Mouse (Mus musculus) ES-E14 (cell line): ENCODE results near the gene Rpf1. TPM values are rescaled to one million over a fixed set of nuclear protein-coding genes. Genes with fewer than 3 reads are reported as not detected.

Experiments
- DNase-seq: peaks from one replicate; pipeline ENCODE4 v3.0.0-alpha.2; 2013; ENCODE audit warnings: low read depth, low spot score
- H3K27ac ChIP-seq: 2 replicates; pipeline ENCODE4 v1.5.1; 2012; ENCODE audit warnings: low read depth, mild to moderate bottlenecking, low read length, moderate library complexity, mixed read lengths; ENCODE audit not compliant: poor library complexity, insufficient read depth, severe bottlenecking
- H3K36me3 ChIP-seq: 2 replicates; pipeline ENCODE4 v1.6.1; 2012; ENCODE audit warnings: mild to moderate bottlenecking, low read length, moderate library complexity, mixed read lengths; ENCODE audit not compliant: control insufficient read depth, poor library complexity, insufficient read depth, severe bottlenecking
- H3K4me1 ChIP-seq, 2 experiments: fragments of 150-350 bp in 1 of 2; sonication (generic) in 1 of 2; 2 replicates each; pipeline ENCODE4 v1.6.1; 2012; ENCODE audit warnings: low read length in 2 of 2, mild to moderate bottlenecking in 1 of 2, mixed read lengths in 1 of 2; ENCODE audit not compliant: control insufficient read depth in 2 of 2, insufficient read depth in 2 of 2, poor library complexity in 1 of 2
- H3K4me3 ChIP-seq, 2 experiments: fragments of 150-350 bp in 1 of 2; sonication (generic) in 1 of 2; 2 replicates each; pipeline ENCODE4 v1.5.1; 2012; ENCODE audit warnings: low read length in 2 of 2, low read depth in 1 of 2, mild to moderate bottlenecking in 1 of 2, mixed read lengths in 1 of 2; ENCODE audit not compliant: insufficient read depth in 1 of 2, poor library complexity in 1 of 2, severe bottlenecking in 1 of 2
- H3K9ac ChIP-seq: 2 replicates; pipeline ENCODE4 v1.6.1; 2012; ENCODE audit warnings: low read depth, mild to moderate bottlenecking, low read length, mixed read lengths; ENCODE audit not compliant: poor library complexity, insufficient read depth, severe bottlenecking
- H3K9me3 ChIP-seq: fragments of 150-350 bp; sonication (generic); 2 replicates; pipeline ENCODE4 v1.6.1; 2012; ENCODE audit warnings: low read depth, mild to moderate bottlenecking, low read length; ENCODE audit not compliant: control insufficient read depth, insufficient read depth
- CHD2 ChIP-seq: IDR thresholded peaks from 2 replicates; pipeline ENCODE4 v1.6.1; 2014; ENCODE audit warnings: mild to moderate bottlenecking, low read depth, low read length, inconsistent platforms
- HCFC1 ChIP-seq: IDR thresholded peaks from 2 replicates; pipeline ENCODE4 v1.6.1; 2012; ENCODE audit warnings: low read length, inconsistent platforms, borderline replicate concordance; ENCODE audit not compliant: insufficient read depth
- MAFK ChIP-seq: IDR thresholded peaks from 2 replicates; pipeline ENCODE4 v1.6.1; 2014; ENCODE audit warnings: mild to moderate bottlenecking, low read depth, low read length, inconsistent platforms; ENCODE audit not compliant: insufficient read depth
- ZC3H11A ChIP-seq: IDR thresholded peaks from 2 replicates; pipeline ENCODE4 v1.6.1; 2012; ENCODE audit warnings: low read depth, mild to moderate bottlenecking, inconsistent platforms, low read length, borderline replicate concordance
- ZNF384 ChIP-seq: IDR thresholded peaks from 2 replicates; pipeline ENCODE4 v1.6.1; 2012; ENCODE audit warnings: low read depth, low read length, inconsistent platforms
- in situ Hi-C, 2 experiments: fragments of 600-800 bp; cut with MboI; formaldehyde crosslinking; loops; one replicate each; pipeline ENCODE4 v1.15.1; 2025; ENCODE audit warnings: low sequenced_read_pairs in 2 of 2, inconsistent platforms in 1 of 2; ENCODE audit not compliant: unreplicated experiment in 2 of 2
- total RNA-seq: library from RNA; depleted of rRNA; stranded (reverse); fragments of 300-350 nt; gene quantifications from 2 replicates; pipeline ENCODE4 v1.2.3, GENCODE M21; 2012

Rpf1 gene
- total RNA-seq, 1 experiment: 64.9 TPM

DNA sequence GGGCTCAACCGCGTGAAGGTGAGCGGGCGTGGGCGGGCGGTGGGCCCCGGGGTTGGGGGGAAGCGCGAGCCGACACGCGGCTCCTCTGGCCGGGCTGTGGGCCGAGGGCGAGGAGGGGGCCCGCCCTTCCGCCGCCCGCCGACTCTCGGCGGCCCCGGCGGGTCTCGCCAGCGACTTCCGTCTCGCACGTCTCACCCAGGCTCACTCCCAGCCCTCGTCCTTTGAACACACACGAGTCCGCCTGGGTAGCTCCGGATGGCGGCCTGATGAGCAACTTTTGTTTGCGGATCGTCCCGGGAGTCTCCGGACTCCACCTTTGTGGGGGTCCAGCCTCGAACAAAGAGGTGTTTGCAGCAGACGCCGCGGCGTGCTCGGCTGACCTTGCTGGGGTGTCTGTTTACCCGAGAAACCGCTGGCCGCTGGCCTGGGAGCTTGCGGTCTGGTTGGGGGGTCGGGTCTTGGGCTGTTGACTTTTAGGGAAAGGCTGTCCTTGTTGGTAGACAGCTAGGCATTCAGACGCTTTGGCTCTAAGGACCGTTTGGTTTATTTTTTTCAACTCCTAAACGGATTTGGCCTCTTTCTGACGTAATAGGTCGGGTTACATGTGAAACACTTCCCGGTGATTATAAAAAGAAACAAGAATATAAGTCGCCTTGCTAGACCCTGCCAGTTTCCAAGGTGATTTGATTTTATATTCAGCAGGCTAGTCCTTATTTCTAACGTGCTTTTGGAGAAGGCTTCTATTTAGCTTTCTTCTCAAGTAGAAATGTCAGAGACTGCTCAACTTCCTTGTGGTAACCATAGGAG, 21.0 kb downstream of the Rpf1 start:
- Histone ChIP-seq H3K9me3 (no peaks in the 10 kb centered on the region), H3K9ac (peak overlapping the region; percentile 97), H3K4me3 (peak overlapping the region; percentile 95 to 98), H3K36me3 (peaks cover 3% of the 10 kb centered on the region), H3K27ac (peak overlapping the region; percentile 88), H3K4me1 (peaks cover 0 to 4% of the 10 kb centered on the region in 2 experiments; a peak in 1 of 4 replicates)
- TF ChIP-seq CHD2 (no peak), HCFC1 (no peak), ZNF384 (no peak), ZC3H11A (no peak), MAFK (no peak)
- no peak for DNase-seq
- in situ Hi-C loops: no loop called here

DNA sequence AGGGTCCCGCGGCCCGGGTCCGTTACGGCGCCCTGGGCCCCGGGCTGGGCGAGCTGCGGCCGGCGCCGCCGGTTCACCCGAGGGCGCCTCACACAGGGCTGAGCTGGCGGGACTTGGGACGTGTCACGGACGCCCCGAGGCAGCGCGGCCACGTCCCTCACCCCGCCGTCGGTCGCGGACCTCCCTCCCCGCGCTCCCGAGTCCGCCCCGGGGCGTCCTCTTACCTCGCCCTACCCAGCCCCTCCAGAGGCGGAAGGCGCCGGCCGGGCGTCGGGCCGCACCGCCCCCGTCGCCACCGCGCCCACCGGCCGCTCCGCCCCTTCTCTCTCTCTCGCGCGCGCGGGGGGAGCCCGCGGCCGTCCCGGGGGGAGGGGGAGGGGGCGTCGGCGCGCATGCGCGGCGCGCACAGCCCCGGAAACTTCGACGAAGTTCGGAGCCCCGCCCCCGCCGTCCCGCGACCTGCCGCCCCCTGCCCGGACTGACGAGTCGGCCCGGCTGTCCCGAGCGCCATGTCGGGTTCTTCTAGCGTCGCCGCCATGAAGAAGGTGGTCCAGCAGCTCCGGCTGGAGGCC, 21.7 kb downstream of the Rpf1 start, which contains the start of the genes Spata1 and Gng5:
Spata1 (minus strand) TSS at position 323 of the 572 bp plus-strand sequence.
Gng5 (plus strand) TSS at position 377 of the 572 bp plus-strand sequence.
- peaks cover 0 to 4% of the 10 kb centered on the region in 2 experiments; a peak in 1 of 4 replicates for H3K4me1 ChIP-seq
- H3K9me3 ChIP-seq: no peaks in the 10 kb centered on the region
- H3K36me3 ChIP-seq: peaks cover 3% of the 10 kb centered on the region
- DNase-seq: peak; percentile 49
- TF ChIP-seq HCFC1 (peak; percentile 67; the same call in 1 of the 2 replicates), MAFK (no peak)
- in situ Hi-C loops: no loop called here
- peak within 1 kb of the TSS; percentile 97 for H3K9ac ChIP-seq
- peak within 1 kb of the TSS; percentile 95 to 98 for H3K4me3 ChIP-seq
- H3K27ac ChIP-seq: peak within 1 kb of the TSS; percentile 88

GRCm38 (mm10) chr3:146498989-146499388, 22.2 kb downstream of the Rpf1 start:
- in situ Hi-C loops: no loop called here
- peaks cover 0 to 4% of the 10 kb centered on the region in 2 experiments; a peak in 1 of 4 replicates for H3K4me1 ChIP-seq
- peaks cover 3% of the 10 kb centered on the region for H3K36me3 ChIP-seq
- peak overlapping the region; percentile 82 for H3K9ac ChIP-seq
- DNase-seq: no peak
- H3K9me3 ChIP-seq: no peaks in the 10 kb centered on the region
- TF ChIP-seq HCFC1 (no peak), MAFK (no peak), CHD2 (no peak)
- H3K4me3 ChIP-seq: peak overlapping the region; percentile 78 to 95
- no peak overlapping the region for H3K27ac ChIP-seq

DNA sequence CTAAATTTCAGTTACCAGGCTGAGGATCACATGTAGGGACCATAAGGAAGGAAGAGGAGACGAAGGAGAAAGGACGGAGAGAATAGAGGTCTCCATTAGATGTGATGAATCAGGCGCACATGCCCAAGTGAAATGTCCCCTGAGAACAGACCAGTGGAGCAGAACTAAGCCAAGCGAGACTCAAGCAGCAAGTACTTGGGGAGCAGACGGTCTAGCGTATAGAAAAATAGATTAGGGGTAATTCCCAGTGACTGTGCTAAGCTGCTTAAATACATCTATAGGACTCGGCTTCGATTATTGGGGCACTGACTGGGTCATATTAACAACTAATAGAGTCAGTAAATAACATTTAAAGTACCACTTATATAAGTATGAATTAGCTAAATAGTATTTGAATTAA, 26.3 kb downstream of the Rpf1 start:
- no peak for DNase-seq
- Histone ChIP-seq H3K9ac (no peak overlapping the region), H3K4me3 (no peak overlapping the region), H3K4me1 (no peaks in the 10 kb centered on the region; a peak in 1 of 4 replicates), H3K9me3 (no peaks in the 10 kb centered on the region), H3K36me3 (no peaks in the 10 kb centered on the region), H3K27ac (no peak overlapping the region)
- TF ChIP-seq HCFC1: no peak
- TF ChIP-seq MAFK: no peak
- TF ChIP-seq ZNF384: no peak
- no peak for TF ChIP-seq ZC3H11A
- TF ChIP-seq CHD2: no peak
- in situ Hi-C loops: no loop called here

GRCm38 (mm10) chr3:146486464-146486863, 34.8 kb downstream of the Rpf1 start:
- Histone ChIP-seq H3K9ac (no peak overlapping the region), H3K4me1 (no peaks in the 10 kb centered on the region), H3K4me3 (no peak overlapping the region), H3K27ac (no peak overlapping the region), H3K36me3 (no peaks in the 10 kb centered on the region), H3K9me3 (no peaks in the 10 kb centered on the region)
- no peak for TF ChIP-seq MAFK
- peak; percentile 51 for TF ChIP-seq ZC3H11A
- peak; percentile 52 for DNase-seq
- in situ Hi-C loops: no loop called here
